Mouse (Mus musculus) stomach, postnatal 0 days (tissue): ENCODE measurements around the gene Ptbp1.

ENCODE experiments used
- CTCF ChIP-seq: IDR thresholded peaks from 2 replicates; pipeline ENCODE4 v1.5.1; 2016; ENCODE audit warnings: antibody characterized with exemption, low read depth, mild to moderate bottlenecking, moderate library complexity
- EP300 ChIP-seq: optimal IDR thresholded peaks from 2 replicates; pipeline ENCODE3; 2016; ENCODE audit warnings: antibody characterized with exemption

DNA sequence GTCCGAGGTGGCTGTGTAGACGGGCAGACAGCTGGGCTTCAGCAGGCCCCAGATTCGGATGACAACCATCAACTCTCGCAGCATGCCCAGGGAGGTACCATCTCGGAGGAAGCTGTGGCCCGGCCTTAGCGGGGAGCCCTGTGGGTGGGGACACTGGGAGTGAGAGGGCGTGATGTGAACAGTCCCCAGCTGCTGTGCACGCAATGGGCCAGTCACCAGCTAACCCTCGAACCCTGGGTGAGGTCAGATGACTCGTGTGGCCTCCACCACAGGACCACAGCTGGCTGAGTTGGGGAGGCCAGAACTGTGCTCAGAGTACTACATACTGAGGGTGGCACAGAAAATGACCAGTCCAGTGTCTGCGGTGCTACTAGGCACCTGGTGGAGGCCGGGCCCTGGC lies 42.6 kb downstream of the Ptbp1 start:
- no peak for TF ChIP-seq CTCF
- no peak for TF ChIP-seq EP300
